26 mouse cellular contexts compared by ENCODE assay signal in genomic region chr15:10133781-10134180, GRCm38 (mm10). TPM values are rescaled to one million over a fixed set of nuclear protein-coding genes. Genes with fewer than 3 reads are reported as not detected.
"Had no signal": no experiment of that assay in that cellular context is flagged by ENCODE, and none has a peak within 500 bp of the region (broad histone marks: within the 10 kb centered on the region; RNA-seq: fewer than 3 reads in every experiment).

No protein-coding gene starts in this region.

- H3K9me3 ChIP-seq: heart, embryonic 13.5 days; heart, embryonic 15.5 days; hindbrain, embryonic 13.5 days; hindbrain, embryonic 15.5 days; kidney, embryonic 15.5 days; limb, embryonic 13.5 days; limb, embryonic 15.5 days; liver, embryonic 12.5 days had no signal

- ATAC-seq: intestine, embryonic 16.5 days; liver, embryonic 12.5 days had no signal

- DNase-seq: gastrocnemius, adult 2 months; gastrocnemius, postnatal 10 days; gastrocnemius, postnatal 25 days; heart, adult 18-20 months; heart, postnatal 14 days; heart, postnatal 36 days; kidney, adult 11 months; kidney, adult 2 months; kidney, adult 9 months; kidney, postnatal 14 days; kidney, postnatal 36 days; left cerebral cortex, postnatal 4 days had no signal

- H3K27me3 ChIP-seq: heart, embryonic 13.5 days; heart, embryonic 15.5 days; hindbrain, embryonic 13.5 days; hindbrain, embryonic 15.5 days; kidney, embryonic 15.5 days; limb, embryonic 13.5 days; limb, embryonic 15.5 days; liver, embryonic 12.5 days had no signal

- H3K9ac ChIP-seq: heart, embryonic 13.5 days; heart, embryonic 15.5 days; hindbrain, embryonic 13.5 days; hindbrain, embryonic 15.5 days; kidney, embryonic 15.5 days; limb, embryonic 13.5 days; limb, embryonic 15.5 days; liver, embryonic 12.5 days; liver, embryonic 14.5 days had no signal

- H3K27ac ChIP-seq: gastrocnemius, adult 2 months; heart, embryonic 13.5 days; heart, embryonic 15.5 days; hindbrain, embryonic 13.5 days; hindbrain, embryonic 15.5 days; kidney, embryonic 15.5 days; kidney, postnatal 0 days; limb, embryonic 13.5 days; limb, embryonic 15.5 days; liver, embryonic 12.5 days; liver, embryonic 14.5 days had no signal

- H3K4me3 ChIP-seq: gastrocnemius, adult 2 months; heart, embryonic 13.5 days; heart, embryonic 15.5 days; hindbrain, embryonic 13.5 days; hindbrain, embryonic 15.5 days; kidney, embryonic 15.5 days; limb, embryonic 13.5 days; limb, embryonic 15.5 days; liver, embryonic 12.5 days had no signal

- H3K36me3 ChIP-seq: heart, embryonic 13.5 days; heart, embryonic 15.5 days; hindbrain, embryonic 13.5 days; hindbrain, embryonic 15.5 days; kidney, embryonic 15.5 days; limb, embryonic 13.5 days; limb, embryonic 15.5 days; liver, embryonic 12.5 days had no signal

- H3K4me1 ChIP-seq: heart, embryonic 13.5 days; heart, embryonic 15.5 days; hindbrain, embryonic 13.5 days; hindbrain, embryonic 15.5 days; kidney, embryonic 15.5 days; limb, embryonic 13.5 days; limb, embryonic 15.5 days; liver, embryonic 12.5 days had no signal

- H3K4me2 ChIP-seq: heart, embryonic 11.5 days; heart, embryonic 13.5 days; heart, embryonic 15.5 days; hindbrain, embryonic 13.5 days; hindbrain, embryonic 15.5 days; kidney, embryonic 15.5 days; limb, embryonic 13.5 days; limb, embryonic 15.5 days; liver, embryonic 12.5 days had no signal

RNA-seq across cellular contexts. Expression of gene Prlr, which starts 43.3 kb away (rescaled TPM):
- total RNA-seq: granulocyte monocyte progenitor cell, adult 5-6 weeks; hematopoietic stem cell, adult 5-6 weeks had no signal
